ENCODE assay signal across 9 mouse cellular contexts in the genomic region with DNA sequence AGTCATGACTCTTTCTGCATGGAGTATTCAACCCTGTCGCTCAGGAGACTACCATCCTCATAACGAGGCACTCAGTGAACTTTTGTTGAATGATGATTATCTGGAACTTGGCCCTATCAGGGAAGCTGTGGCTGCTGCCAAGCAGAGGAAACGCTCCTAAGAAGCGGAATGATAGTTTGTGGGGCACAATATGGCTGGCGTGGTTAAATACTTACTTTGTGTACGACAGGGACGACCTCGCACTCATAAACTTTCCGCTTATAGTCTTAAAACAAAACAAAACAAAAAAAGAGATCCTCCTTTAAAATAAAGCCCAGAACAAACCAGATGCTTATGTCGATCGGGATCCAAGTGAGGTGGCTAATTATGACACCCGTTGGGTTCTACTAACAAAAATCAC. TPM values are rescaled to one million over a fixed set of nuclear protein-coding genes. Genes with fewer than 3 reads are reported as not detected.
A peak's percentile ranks its signal among the peaks of the same experiment; 100 is the strongest.
DNase-seq lines count a peak whose midpoint lies in the region; ATAC-seq and TF ChIP-seq lines count a peak whose summit lies in the region.
"Had no signal": no experiment of that assay in that cellular context is flagged by ENCODE, and none has a peak within 500 bp of the region (broad histone marks: within the 10 kb centered on the region; RNA-seq: fewer than 3 reads in every experiment).

No protein-coding gene starts in this region.

- H3K36me3 ChIP-seq in heart, adult 2 months (ENCODE audit: control insufficient read depth, insufficient read depth, low read length) = peaks cover 10% of the 10 kb centered on the region
- peaks cover 25% of the 10 kb centered on the region for H3K36me3 ChIP-seq in E14TG2a.4 (ENCODE audit: insufficient read depth, low read length)
- H3K36me3 ChIP-seq in embryonic facial prominence, embryonic 15.5 days = peaks cover 6% of the 10 kb centered on the region; the same call in 1 of the 2 replicates
- peaks cover 10% of the 10 kb centered on the region; the same call in 1 of the 2 replicates for H3K36me3 ChIP-seq in intestine, postnatal 0 days (ENCODE audit: control insufficient read depth, insufficient read depth)
- H3K36me3 ChIP-seq in neural tube, embryonic 13.5 days = no peaks in the 10 kb centered on the region; the same call in 1 of the 2 replicates

- TF ChIP-seq CTCF in heart, adult 2 months (IDR thresholded peaks at IDR 0.05) = no peak
- TF ChIP-seq CTCF in E14TG2a.4 (conservative IDR thresholded peaks at IDR 0.05; ENCODE audit: low read length) = no peak
- TF ChIP-seq CTCF in intestine, postnatal 0 days (IDR thresholded peaks at IDR 0.05; ENCODE audit: low read depth) = no peak

- intact Hi-C loops in heart, adult 2 months (cut with DNase I) = loop anchor here (2.0 kb wide), 2 partner anchors 51 to 109 kb away; a partner anchor contains a TSS
- intact Hi-C loops in heart, postnatal 36 days (cut with DNase I) = loop anchor here (2.0 to 5.0 kb wide), 3 partner anchors 35 to 80 kb away; a partner anchor contains a TSS

- 2% methylated on average over 12 of the region's 12 CpGs for WGBS in heart, adult 2 months
- 3% methylated on average over 12 of the region's 12 CpGs for WGBS in embryonic facial prominence, embryonic 15.5 days
- under 1% methylated on average over 12 of the region's 12 CpGs for WGBS in intestine, postnatal 0 days
- WGBS in neural tube, embryonic 13.5 days = 3% methylated on average over 12 of the region's 12 CpGs

- peak overlapping the region; percentile 99 for H3K27ac ChIP-seq in heart, adult 2 months
- peak overlapping the region; percentile 100 for H3K27ac ChIP-seq in embryonic facial prominence, embryonic 15.5 days (replicated peaks)
- H3K27ac ChIP-seq in intestine, postnatal 0 days (ENCODE audit: low read depth, low read length) = peak overlapping the region; percentile 97
- peak overlapping the region; percentile 98 for H3K27ac ChIP-seq in neural tube, embryonic 13.5 days (replicated peaks)

- no peaks in the 10 kb centered on the region for H3K9me3 ChIP-seq in E14TG2a.4 (ENCODE audit: low read length)
- no peaks in the 10 kb centered on the region for H3K9me3 ChIP-seq in embryonic facial prominence, embryonic 15.5 days (replicated peaks)
- H3K9me3 ChIP-seq in intestine, postnatal 0 days (ENCODE audit: control insufficient read depth) = no peaks in the 10 kb centered on the region
- no peaks in the 10 kb centered on the region for H3K9me3 ChIP-seq in neural tube, embryonic 13.5 days

- peaks cover 5% of the 10 kb centered on the region for H3K4me1 ChIP-seq in heart, adult 2 months (ENCODE audit: control insufficient read depth, insufficient read depth, low read length)
- H3K4me1 ChIP-seq in E14TG2a.4 (replicated peaks; ENCODE audit: low read depth, low read length) = peaks cover 37% of the 10 kb centered on the region
- peaks cover 13% of the 10 kb centered on the region for H3K4me1 ChIP-seq in embryonic facial prominence, embryonic 15.5 days
- H3K4me1 ChIP-seq in intestine, postnatal 0 days (replicated peaks; ENCODE audit: control insufficient read depth, insufficient read depth, low read length) = peaks cover 4% of the 10 kb centered on the region
- peaks cover 23% of the 10 kb centered on the region for H3K4me1 ChIP-seq in neural tube, embryonic 13.5 days (replicated peaks)

- peak overlapping the region; percentile 61 for H3K4me2 ChIP-seq in embryonic facial prominence, embryonic 15.5 days (replicated peaks)
- peak overlapping the region; percentile 75 for H3K4me2 ChIP-seq in intestine, postnatal 0 days (replicated peaks; ENCODE audit: low read depth)
- H3K4me2 ChIP-seq in neural tube, embryonic 13.5 days = peak overlapping the region; percentile 81

- peaks cover 4% of the 10 kb centered on the region; the same call in 1 of the 2 replicates for H3K79me2 ChIP-seq in heart, adult 2 months (replicated peaks; ENCODE audit: control insufficient read depth, insufficient read depth, low read length)

- peak overlapping the region; percentile 73 for H3K9ac ChIP-seq in heart, adult 2 months (ENCODE audit: low read depth, low read length)
- peak overlapping the region; percentile 65 for H3K9ac ChIP-seq in embryonic facial prominence, embryonic 15.5 days
- H3K9ac ChIP-seq in intestine, postnatal 0 days (ENCODE audit: low read depth, low read length) = peak overlapping the region; percentile 75
- H3K9ac ChIP-seq in neural tube, embryonic 13.5 days = peak overlapping the region; percentile 75

- TF ChIP-seq EP300 in heart, adult 2 months (IDR thresholded peaks at IDR 0.05; ENCODE audit: insufficient read depth, low read depth, low read length) = no peak

- peak overlapping the region; percentile 79 for H3K4me3 ChIP-seq in heart, adult 2 months
- peak overlapping the region; percentile 89 for H3K4me3 ChIP-seq in E14TG2a.4 (replicated peaks; ENCODE audit: low read length)
- peak overlapping the region; percentile 75 for H3K4me3 ChIP-seq in embryonic facial prominence, embryonic 15.5 days (replicated peaks)
- peak overlapping the region; percentile 73 for H3K4me3 ChIP-seq in intestine, postnatal 0 days (ENCODE audit: low read depth, low read length)
- peak overlapping the region; percentile 70 for H3K4me3 ChIP-seq in neural tube, embryonic 13.5 days

- ATAC-seq in embryonic facial prominence, embryonic 15.5 days (ENCODE audit: insufficient number of reproducible peaks, low FRiP score, low TSS enrichment, low read depth) = no peak
- no peak for ATAC-seq in intestine, postnatal 0 days
- no peak for ATAC-seq in neural tube, embryonic 13.5 days (ENCODE audit: low read depth)

- H3K27me3 ChIP-seq in heart, adult 2 months (ENCODE audit: control insufficient read depth, insufficient read depth, low read length) = no peaks in the 10 kb centered on the region
- H3K27me3 ChIP-seq in E14TG2a.4 (ENCODE audit: insufficient read depth, low read length) = no peaks in the 10 kb centered on the region
- H3K27me3 ChIP-seq in embryonic facial prominence, embryonic 15.5 days = no peaks in the 10 kb centered on the region
- H3K27me3 ChIP-seq in intestine, postnatal 0 days (replicated peaks; ENCODE audit: control insufficient read depth, insufficient read depth, low read length) = no peaks in the 10 kb centered on the region
- no peaks in the 10 kb centered on the region for H3K27me3 ChIP-seq in neural tube, embryonic 13.5 days
- H3K27me3 ChIP-seq: Patski had no signal

- DNase-seq in heart, adult 2 months = peak in 1 of 2 experiments; percentile 39
- no peak for DNase-seq in heart, postnatal 36 days
- DNase-seq in right cerebral cortex, postnatal 10 days (ENCODE audit: low spot score in 2 of 2) = no peak
- DNase-seq in kidney, adult 8-10 months = no peak

- no peak for TF ChIP-seq POLR2A in heart, adult 2 months (IDR thresholded peaks at IDR 0.05; ENCODE audit: insufficient read depth, low read depth, low read length)

RNA-seq across cellular contexts. Expression of a gene that starts 0.4 kb away (rescaled TPM):
- total RNA-seq in heart, adult 2 months (2021) = 10 to 100 TPM; 20.5 to 24.1 TPM
- polyA plus RNA-seq in heart, adult 2 months (2012; rRNA removed) = 22.5 and 36.6 TPM in 2 replicates
- 10 to 100 TPM; 23.0 to 24.0 TPM for total RNA-seq in heart, postnatal 36 days (2021)
- polyA plus RNA-seq in embryonic facial prominence, embryonic 15.5 days (2015; fragmentation: Nextera tagmentation; extraction: Ambion mirVana) = 44.1 and 47.8 TPM in 2 replicates
- 28.7 TPM in 2 replicates for polyA plus RNA-seq in intestine, postnatal 0 days (2015; fragmentation: Nextera tagmentation; extraction: Ambion mirVana)
- 41.7 and 44.5 TPM in 2 replicates for polyA plus RNA-seq in neural tube, embryonic 13.5 days (2015; fragmentation: Nextera tagmentation; extraction: Ambion mirVana)

RNA-seq across cellular contexts. Expression of a gene that starts 0.7 kb away (rescaled TPM):
- 10 to 100 TPM; 58.6 to 70.1 TPM for total RNA-seq in heart, adult 2 months (2021)
- polyA plus RNA-seq in heart, adult 2 months (2012; rRNA removed) = 90.3 and 103 TPM in 2 replicates
- 10 to 100 TPM; 68.1 to 73.7 TPM for total RNA-seq in heart, postnatal 36 days (2021)
- 107 and 113 TPM in 2 replicates for polyA plus RNA-seq in embryonic facial prominence, embryonic 15.5 days (2015; fragmentation: Nextera tagmentation; extraction: Ambion mirVana)
- polyA plus RNA-seq in intestine, postnatal 0 days (2015; fragmentation: Nextera tagmentation; extraction: Ambion mirVana) = 98.4 and 100 TPM in 2 replicates
- 98.1 and 118 TPM in 2 replicates for polyA plus RNA-seq in neural tube, embryonic 13.5 days (2015; fragmentation: Nextera tagmentation; extraction: Ambion mirVana)

RNA-seq across cellular contexts. Expression of a gene that starts 50.6 kb away (rescaled TPM):
- 100 to 1,000 TPM in 1 of 2 experiments, 10 to 100 TPM in 1; 70.7 to 219 TPM for total RNA-seq in heart, adult 2 months (2021)
- polyA plus RNA-seq in heart, adult 2 months (2012; rRNA removed) = 48.0 and 55.5 TPM in 2 replicates
- 10 to 100 TPM; 37.1 to 64.2 TPM for total RNA-seq in heart, postnatal 36 days (2021)
- polyA plus RNA-seq in embryonic facial prominence, embryonic 15.5 days (2015; fragmentation: Nextera tagmentation; extraction: Ambion mirVana) = 83.3 and 89.1 TPM in 2 replicates
- 11.5 and 17.8 TPM in 2 replicates for polyA plus RNA-seq in intestine, postnatal 0 days (2015; fragmentation: Nextera tagmentation; extraction: Ambion mirVana)
- polyA plus RNA-seq in neural tube, embryonic 13.5 days (2015; fragmentation: Nextera tagmentation; extraction: Ambion mirVana) = 72.8 and 78.2 TPM in 2 replicates
